Mouse (Mus musculus) spleen, adult 18-20 months (tissue): Measurements from ENCODE around the gene Mapk8ip3.

Source experiments
- DNase-seq, 2 experiments: peaks; one replicate each; pipeline ENCODE4 v3.0.0; 2022; ENCODE audit warnings: mixed read lengths in 2 of 2

Gene Mapk8ip3

GRCm38 (mm10) chr17:24844525-24844924 lies 92.3 kb downstream of the Mapk8ip3 start:
- DNase-seq, result no peak

GRCm38 (mm10) chr17:24842631-24843030 lies 94.1 kb downstream of the Mapk8ip3 start:
- no peak for DNase-seq
